8 mouse cellular contexts compared by ENCODE assay signal in the genomic region with DNA sequence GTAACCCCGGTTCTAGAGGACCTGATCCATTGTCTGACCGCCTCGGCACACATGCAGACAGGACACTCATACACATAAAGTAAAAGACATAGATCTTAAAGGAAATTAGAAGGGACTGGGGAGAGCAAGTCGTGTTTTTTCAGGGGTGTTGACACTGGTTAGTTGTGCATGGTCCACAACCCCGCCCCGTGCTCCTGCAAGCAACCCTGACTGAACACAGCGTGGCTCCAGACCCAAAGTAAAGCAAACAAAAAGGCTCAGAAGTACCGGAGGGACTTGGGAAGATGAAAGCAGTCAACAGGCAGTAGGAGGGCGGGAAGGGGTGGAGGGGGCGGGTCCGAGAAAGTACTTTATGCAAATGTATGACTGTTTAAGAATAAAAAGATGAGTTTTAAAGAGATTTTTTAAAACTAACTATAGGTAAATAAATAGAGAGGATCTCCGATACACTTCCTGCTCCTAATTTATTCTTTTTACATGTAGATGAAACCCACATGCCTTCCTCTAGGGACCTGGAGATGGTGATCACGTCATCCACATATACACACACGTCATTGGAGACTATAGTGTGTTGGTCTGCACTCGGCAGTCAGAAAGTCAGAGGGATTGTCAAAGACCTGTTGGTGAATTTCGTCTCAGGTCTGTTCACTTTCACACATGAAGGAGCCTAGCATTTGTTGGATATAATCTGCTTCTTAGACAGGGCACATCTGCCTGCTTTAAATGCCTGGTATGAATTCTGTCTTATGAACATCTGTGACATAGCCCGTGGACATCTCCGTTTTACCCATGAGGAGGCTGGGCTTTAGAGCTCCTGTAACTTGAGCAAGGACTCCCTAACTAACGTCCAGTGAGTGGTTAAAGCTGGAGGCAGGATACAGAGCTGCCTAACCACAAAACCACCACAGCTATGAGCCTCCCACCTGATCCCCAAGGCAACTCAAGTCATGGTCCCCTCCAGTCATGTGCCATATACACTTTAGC. TPM values are rescaled to one million over a fixed set of nuclear protein-coding genes. Genes with fewer than 3 reads are reported as not detected.
DNase-seq lines count a peak whose midpoint lies in the region; ATAC-seq and TF ChIP-seq lines count a peak whose summit lies in the region.

No protein-coding gene starts in this region.

- ATAC-seq in forebrain, embryonic 13.5 days: no peak
- ATAC-seq in kidney, postnatal 0 days (replicated peaks; ENCODE audit: low FRiP score, low read depth): no peak
- peak; percentile 40 for ATAC-seq in megakaryocyte, adult 5-6 weeks (ENCODE audit: poor library complexity, severe bottlenecking)
- peak; percentile 44 for ATAC-seq in stomach, embryonic 16.5 days (ENCODE audit: insufficient read depth, low FRiP score)

- no peaks in the 10 kb centered on the region for H3K36me3 ChIP-seq in E14TG2a.4 (ENCODE audit: insufficient read depth, low read length)
- no peaks in the 10 kb centered on the region for H3K36me3 ChIP-seq in forebrain, embryonic 13.5 days (ENCODE audit: poor library complexity, severe bottlenecking)
- H3K36me3 ChIP-seq in kidney, postnatal 0 days (ENCODE audit: insufficient read depth, low read length): no peaks in the 10 kb centered on the region
- H3K36me3 ChIP-seq in stomach, embryonic 16.5 days (ENCODE audit: control insufficient read depth, insufficient read depth, low read length): no peaks in the 10 kb centered on the region

- peaks cover 29% of the 10 kb centered on the region for H3K4me1 ChIP-seq in E14TG2a.4 (replicated peaks; ENCODE audit: low read depth, low read length)
- H3K4me1 ChIP-seq in forebrain, embryonic 13.5 days: peaks cover 14% of the 10 kb centered on the region
- H3K4me1 ChIP-seq in kidney, postnatal 0 days (replicated peaks; ENCODE audit: insufficient read depth, low read length): peaks cover 10% of the 10 kb centered on the region; the same call in 1 of the 2 replicates
- peaks cover 11% of the 10 kb centered on the region for H3K4me1 ChIP-seq in stomach, embryonic 16.5 days (ENCODE audit: control insufficient read depth, insufficient read depth, low read length)

- peak; percentile 51 for DNase-seq in 3T3-L1 (ENCODE audit: low read depth, low spot score)
- DNase-seq in kidney, postnatal 0 days (ENCODE audit: low spot score): peak; percentile 49
- DNase-seq in ovary, postnatal 10 days (ENCODE audit: low spot score): no peak
- DNase-seq in left cerebral cortex, adult 18-20 months (ENCODE audit: low spot score in 2 of 2): no peak

- H3K9ac ChIP-seq in forebrain, embryonic 13.5 days: no peak overlapping the region
- peak overlapping the region; percentile 31; the same call in 1 of the 2 replicates for H3K9ac ChIP-seq in kidney, postnatal 0 days (ENCODE audit: low read depth, low read length)
- peak overlapping the region; percentile 62 for H3K9ac ChIP-seq in stomach, embryonic 16.5 days (ENCODE audit: low read length)

- peak overlapping the region; percentile 34 for H3K4me2 ChIP-seq in forebrain, embryonic 13.5 days
- peak overlapping the region; percentile 48 for H3K4me2 ChIP-seq in kidney, postnatal 0 days (ENCODE audit: low read length)
- peak overlapping the region; percentile 48 for H3K4me2 ChIP-seq in stomach, embryonic 16.5 days (ENCODE audit: low read depth, low read length)

- no peaks in the 10 kb centered on the region for H3K9me3 ChIP-seq in E14TG2a.4 (ENCODE audit: low read length)
- no peaks in the 10 kb centered on the region for H3K9me3 ChIP-seq in forebrain, embryonic 13.5 days (replicated peaks)
- no peaks in the 10 kb centered on the region for H3K9me3 ChIP-seq in kidney, postnatal 0 days (replicated peaks; ENCODE audit: low read length)
- no peaks in the 10 kb centered on the region for H3K9me3 ChIP-seq in stomach, embryonic 16.5 days (replicated peaks; ENCODE audit: control insufficient read depth, low read length)

- 31% methylated on average over 19 of the region's 19 CpGs for WGBS in forebrain, embryonic 13.5 days
- WGBS in kidney, postnatal 0 days: 32% methylated on average over 19 of the region's 19 CpGs
- 32% methylated on average over 19 of the region's 19 CpGs for WGBS in stomach, embryonic 16.5 days

- H3K27me3 ChIP-seq in E14TG2a.4 (ENCODE audit: insufficient read depth, low read length): no peaks in the 10 kb centered on the region
- no peaks in the 10 kb centered on the region for H3K27me3 ChIP-seq in forebrain, embryonic 13.5 days
- no peaks in the 10 kb centered on the region for H3K27me3 ChIP-seq in kidney, postnatal 0 days (ENCODE audit: insufficient read depth, low read length)
- H3K27me3 ChIP-seq in stomach, embryonic 16.5 days (ENCODE audit: control insufficient read depth, insufficient read depth, low read length): no peaks in the 10 kb centered on the region

- TF ChIP-seq CTCF in E14TG2a.4 (conservative IDR thresholded peaks at IDR 0.05; ENCODE audit: low read length): no peak
- no peak for TF ChIP-seq CTCF in kidney, postnatal 0 days (IDR thresholded peaks at IDR 0.05; ENCODE audit: low read depth)

- H3K4me3 ChIP-seq in E14TG2a.4 (replicated peaks; ENCODE audit: low read length): peak overlapping the region; percentile 37
- no peak overlapping the region for H3K4me3 ChIP-seq in forebrain, embryonic 13.5 days
- 0 out of 2 replicates have a peak overlapping the region, but pooled peaks have one; percentile 3 for H3K4me3 ChIP-seq in kidney, postnatal 0 days (replicated peaks; ENCODE audit: low read depth, low read length)
- peak overlapping the region; percentile 24 for H3K4me3 ChIP-seq in stomach, embryonic 16.5 days (replicated peaks; ENCODE audit: low read length)

- H3K27ac ChIP-seq in forebrain, embryonic 13.5 days: no peak overlapping the region
- peak overlapping the region; percentile 77 for H3K27ac ChIP-seq in kidney, postnatal 0 days
- H3K27ac ChIP-seq in stomach, embryonic 16.5 days (ENCODE audit: low read length): peak overlapping the region; percentile 52

RNA-seq across cellular contexts. Expression of a gene that starts 11.4 kb away (rescaled TPM):
- 5.9 and 6.8 TPM in 2 replicates for polyA plus RNA-seq in forebrain, embryonic 13.5 days (2015; fragmentation: Nextera tagmentation; extraction: Ambion mirVana)
- 36.9 and 40.9 TPM in 2 replicates for polyA plus RNA-seq in kidney, postnatal 0 days (2015; fragmentation: Nextera tagmentation; extraction: Ambion mirVana)
- total RNA-seq in megakaryocyte, adult 5-6 weeks (2015): 0.23 and 0.42 TPM in 2 replicates
- 0.04 TPM in 2 replicates for total RNA-seq in megakaryocyte, adult 5-6 weeks (2017)
- 17.5 and 20.7 TPM in 2 replicates for polyA plus RNA-seq in stomach, embryonic 16.5 days (2015; fragmentation: Nextera tagmentation; extraction: Ambion mirVana)
- 10 to 100 TPM; 26.4 to 27.9 TPM for total RNA-seq in left cerebral cortex, adult 18-20 months (2021)

RNA-seq across cellular contexts. Expression of a gene that starts 38.8 kb away (rescaled TPM):
- polyA plus RNA-seq in forebrain, embryonic 13.5 days (2015; fragmentation: Nextera tagmentation; extraction: Ambion mirVana): 102 and 104 TPM in 2 replicates
- polyA plus RNA-seq in kidney, postnatal 0 days (2015; fragmentation: Nextera tagmentation; extraction: Ambion mirVana): 12.4 and 14.6 TPM in 2 replicates
- 39.8 and 40.9 TPM in 2 replicates for total RNA-seq in megakaryocyte, adult 5-6 weeks (2015)
- 40.4 and 40.7 TPM in 2 replicates for total RNA-seq in megakaryocyte, adult 5-6 weeks (2017)
- 25.8 and 26.0 TPM in 2 replicates for polyA plus RNA-seq in stomach, embryonic 16.5 days (2015; fragmentation: Nextera tagmentation; extraction: Ambion mirVana)
- 100 to 1,000 TPM; 423 to 477 TPM for total RNA-seq in left cerebral cortex, adult 18-20 months (2021)

RNA-seq across cellular contexts. Expression of a gene that starts 53.1 kb away (rescaled TPM):
- polyA plus RNA-seq in forebrain, embryonic 13.5 days (2015; fragmentation: Nextera tagmentation; extraction: Ambion mirVana): 224 and 235 TPM in 2 replicates
- polyA plus RNA-seq in kidney, postnatal 0 days (2015; fragmentation: Nextera tagmentation; extraction: Ambion mirVana): 142 and 149 TPM in 2 replicates
- 92.5 and 97.6 TPM in 2 replicates for total RNA-seq in megakaryocyte, adult 5-6 weeks (2015)
- total RNA-seq in megakaryocyte, adult 5-6 weeks (2017): 95.1 and 105 TPM in 2 replicates
- polyA plus RNA-seq in stomach, embryonic 16.5 days (2015; fragmentation: Nextera tagmentation; extraction: Ambion mirVana): 134 and 143 TPM in 2 replicates
- total RNA-seq in left cerebral cortex, adult 18-20 months (2021): 10 to 100 TPM; 89.6 to 94.8 TPM

Comparison
In these comparisons a context has a peak if more than half of its experiments do, and no peak if none do; other contexts are left out.
1. DNase-seq: peak in 3T3-L1 (single experiment) and kidney, postnatal 0 days (single experiment); none in ovary, postnatal 10 days (single experiment) and left cerebral cortex, adult 18-20 months (0 of 2).
2. ATAC-seq: peak in megakaryocyte, adult 5-6 weeks (single experiment) and stomach, embryonic 16.5 days (single experiment); none in forebrain, embryonic 13.5 days (single experiment) and kidney, postnatal 0 days (single experiment).
3. Peak in every context shown above with its lines, with median percentiles within 50 percentile points of each other: H3K4me2 ChIP-seq.